Mouse (Mus musculus) adrenal gland, adult 2 months (tissue): ENCODE data around the gene Omt2a. TPM values are rescaled to one million over a fixed set of nuclear protein-coding genes. Genes with fewer than 3 reads are reported as not detected.
"Not testable (repeated sequence)": the region's sequence is repeated elsewhere in the genome, so short reads cannot be mapped to it uniquely, and the experiment has no call there.

Experiments
- DNase-seq: peaks from one replicate; pipeline ENCODE4 v3.0.0; 2021
- long read RNA-seq: library from polyadenylated mRNA; stranded (forward); transcript quantifications from one replicate; pipeline ENCODE4 v2.0.0, GENCODE M21; 2021
- polyA plus RNA-seq: library from polyadenylated mRNA; depleted of rRNA; stranded (reverse); fragments of >200 nt; gene quantifications from 2 replicates; pipeline ENCODE4 v1.2.3, GENCODE M21; 2012; rRNA removed
- total RNA-seq, 2 experiments: library from RNA; stranded (reverse); gene quantifications; 2 replicates each; pipeline ENCODE4 v1.2.3; 2021

Gene Omt2a
- not detected for total RNA-seq
- not detected in 2 replicates for polyA plus RNA-seq
- long read RNA-seq, result 0 reads

DNA sequence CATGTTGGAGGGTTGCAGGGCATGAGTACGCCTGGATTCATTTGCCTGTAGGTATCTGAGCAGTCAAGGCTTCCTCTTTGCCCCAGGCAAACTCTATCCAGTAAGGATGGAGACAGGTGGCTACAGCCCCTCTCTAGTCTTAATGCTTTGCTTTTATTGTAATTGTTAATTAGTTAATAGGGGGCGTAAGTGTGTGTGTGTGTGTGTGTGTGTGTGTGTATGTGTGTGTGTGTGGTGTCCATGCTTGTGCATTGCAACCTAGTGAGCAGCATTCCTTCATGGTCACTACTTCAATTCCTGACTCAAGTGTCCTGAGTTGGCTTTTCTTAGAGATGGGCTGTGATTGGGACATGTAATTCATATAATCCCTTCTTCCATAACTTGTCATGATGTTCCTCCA lies at the start of gene Omt2a:
Gene Omt2a (minus strand): TSS at position 101 of the 400 bp plus-strand sequence.
- no peak for DNase-seq

DNA sequence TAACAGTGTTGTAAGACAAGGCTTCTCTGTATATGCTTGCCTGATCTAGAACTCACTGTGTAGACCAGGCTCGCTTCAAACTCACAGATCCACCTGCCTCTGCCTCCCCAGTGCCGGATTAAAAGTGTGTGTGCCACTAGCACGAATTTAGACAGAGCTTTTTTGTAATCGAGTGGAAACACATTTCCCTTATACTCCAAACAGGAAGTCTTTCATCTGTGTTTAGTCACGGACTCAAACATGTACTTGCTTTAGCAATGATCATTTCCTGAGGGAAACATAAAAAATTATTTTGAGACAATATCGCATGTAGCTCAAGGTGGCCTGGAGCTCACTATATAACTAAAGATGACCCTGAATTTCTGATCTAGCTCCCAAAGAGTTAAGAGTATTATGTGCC lies 48.8 kb upstream of the Omt2a start:
- DNase-seq, result no peak

DNA sequence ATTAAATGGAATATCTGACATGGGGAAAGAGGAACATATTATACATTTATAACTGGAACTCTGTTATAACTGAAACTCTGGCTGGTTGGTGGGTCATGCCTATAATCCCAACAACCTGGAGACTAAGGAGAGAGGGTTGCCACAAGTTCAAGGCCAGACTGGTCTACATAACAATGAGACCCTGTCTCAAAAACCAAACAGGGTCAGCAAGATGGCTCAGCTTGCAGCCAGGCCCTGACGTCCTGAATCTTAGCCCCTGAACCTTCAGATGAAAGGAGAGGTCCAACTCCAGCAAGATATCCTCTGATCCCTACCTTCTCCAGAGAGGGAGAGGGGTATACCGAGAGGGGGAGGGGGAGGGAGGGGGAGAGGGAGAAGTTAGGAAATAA lies 45.9 kb upstream of the Omt2a start:
- DNase-seq, result no peak

- no peak for DNase-seq
Observed at GRCm38 (mm10) chr9:78359750-78360483, 45.3 kb upstream of the Omt2a start.

DNA sequence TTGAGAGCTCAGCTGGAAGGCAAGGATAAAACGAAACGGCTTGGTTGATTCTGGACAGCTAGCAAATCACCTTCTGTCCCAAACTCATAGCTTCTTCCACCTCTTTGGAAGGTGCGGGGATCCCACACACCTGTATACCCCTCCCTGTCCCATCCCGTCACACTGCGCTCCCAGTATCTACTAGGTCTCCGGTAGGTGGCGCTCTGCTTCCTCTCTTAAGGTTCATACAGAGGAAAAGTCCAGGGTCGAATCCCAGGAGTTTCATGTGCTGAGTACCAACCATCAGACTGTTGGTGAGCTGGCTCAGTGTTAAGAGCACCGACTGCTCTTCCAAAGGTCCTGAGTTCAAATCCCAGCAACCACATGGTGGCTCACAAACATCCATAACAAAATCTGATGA lies 43.5 kb upstream of the Omt2a start:
- peak; percentile 47 for DNase-seq

GRCm38 (mm10) chr9:78355611-78356010 lies 41.0 kb upstream of the Omt2a start, which contains the start of gene Gsta2:
Gene Gsta2 (minus strand): TSS chr9:78355788.
- DNase-seq, result no peak

- no peak for DNase-seq
Observed at GRCm38 (mm10) chr9:78354665-78355578, 40.3 kb upstream of the Omt2a start.

- DNase-seq, result peak; percentile 60
Observed at GRCm38 (mm10) chr9:78351504-78352220, 37.1 kb upstream of the Omt2a start.

DNA sequence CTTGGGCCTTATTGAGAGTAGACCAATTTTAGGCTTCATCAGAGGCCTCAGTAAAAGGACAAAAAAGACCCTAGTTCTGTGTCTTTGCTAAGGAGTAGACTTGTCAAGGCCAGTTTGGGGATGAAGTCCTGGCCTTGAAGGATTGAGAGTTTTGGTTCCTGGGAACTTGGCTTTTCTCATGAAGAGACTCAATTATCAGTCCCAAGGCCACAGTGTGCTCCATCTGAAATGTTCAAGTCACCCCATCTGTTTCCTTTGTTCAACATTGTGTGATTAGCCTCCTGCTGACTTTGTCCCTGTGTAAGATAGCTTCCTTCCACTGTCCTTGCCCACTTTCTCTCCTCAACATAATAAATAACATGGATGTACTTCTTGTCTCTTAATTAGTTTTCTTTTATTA lies 35.4 kb upstream of the Omt2a start:
- DNase-seq, result not testable (repeated sequence)

DNA sequence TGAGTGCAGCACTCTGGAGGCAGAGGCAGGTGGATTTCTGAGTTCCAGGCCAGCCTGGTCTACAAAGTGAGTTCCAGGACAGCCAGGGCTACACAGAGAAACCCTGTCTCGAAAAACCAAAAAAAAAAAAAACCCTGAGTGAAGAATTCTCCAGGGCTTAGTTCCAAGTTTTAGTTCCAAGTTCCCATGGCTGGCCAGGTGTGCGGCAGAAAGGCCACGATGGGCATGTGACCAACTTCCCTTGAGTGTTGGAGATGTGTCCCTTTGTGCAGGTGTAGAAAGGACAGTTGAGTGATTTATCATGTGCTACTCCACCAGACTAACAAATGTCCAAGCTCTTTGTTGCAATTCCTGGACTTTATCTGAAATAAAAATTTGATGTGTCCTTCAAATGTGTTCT lies 34.5 kb upstream of the Omt2a start:
- DNase-seq, result not testable (repeated sequence)

- DNase-seq, result peak; percentile 85
Observed at GRCm38 (mm10) chr9:78348206-78349004, 33.8 kb upstream of the Omt2a start.

DNA sequence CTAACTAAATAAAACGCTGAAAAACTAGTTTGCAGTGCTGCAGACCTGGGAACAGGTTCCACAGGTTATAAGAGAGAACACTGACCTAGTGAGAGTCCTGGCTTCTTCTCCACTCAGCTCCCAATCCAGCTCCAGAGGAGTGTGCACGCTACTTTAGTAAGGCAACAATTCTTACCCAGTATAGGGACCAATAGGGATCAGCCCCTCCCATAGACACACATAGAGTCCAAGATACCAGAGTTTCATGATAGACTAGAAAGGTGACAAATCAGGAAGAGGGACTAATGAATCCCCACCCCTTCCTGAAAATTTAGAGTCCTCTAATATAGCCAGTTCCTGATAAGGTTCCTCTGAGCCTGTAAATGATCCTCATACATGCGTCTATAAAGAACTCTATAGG lies 32.4 kb upstream of the Omt2a start:
- no peak for DNase-seq

DNA sequence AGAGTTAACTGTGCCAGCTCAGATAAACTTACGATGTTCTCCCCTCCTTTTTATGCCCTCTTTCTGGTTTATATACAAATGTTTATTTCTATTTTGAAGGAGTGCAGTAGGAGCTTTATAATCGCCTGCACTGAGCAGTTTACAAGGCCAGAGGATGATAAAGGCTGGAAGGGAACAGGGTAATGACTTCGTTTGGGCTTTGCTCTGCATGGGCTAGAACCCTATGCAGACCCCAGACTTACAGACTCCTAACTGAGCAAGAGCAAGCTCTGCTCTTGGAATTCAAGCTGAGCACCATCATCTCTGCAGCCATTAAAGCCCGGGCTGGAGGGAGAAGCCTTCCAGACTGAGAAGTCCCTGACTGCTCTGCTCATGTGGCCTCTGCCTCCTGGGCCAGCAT lies 30.6 kb upstream of the Omt2a start:
- not testable (repeated sequence) for DNase-seq

DNA sequence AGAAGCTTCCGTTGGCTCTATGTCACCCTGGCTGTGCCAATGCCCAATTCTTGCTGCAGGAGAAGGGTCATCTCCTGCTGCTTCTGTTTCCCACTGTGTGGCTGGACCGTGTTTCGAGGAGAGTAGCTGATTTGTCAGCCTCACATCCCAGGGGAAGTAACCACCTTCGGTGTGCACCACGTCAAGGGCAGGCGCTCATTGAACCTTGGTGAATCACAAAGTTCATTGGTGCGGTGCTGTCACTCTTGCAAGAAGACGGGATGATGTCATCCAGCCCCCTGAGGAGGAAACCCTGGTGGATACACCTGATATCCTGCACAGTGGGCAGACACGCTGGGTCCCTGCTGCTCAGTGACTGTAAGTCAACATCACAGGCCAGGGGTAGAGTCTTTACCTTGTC lies 28.5 kb upstream of the Omt2a start:
- DNase-seq, result not testable (repeated sequence)

GRCm38 (mm10) chr9:78342494-78342893 lies 27.9 kb upstream of the Omt2a start:
- DNase-seq, result not testable (repeated sequence)

- peak; percentile 15 for DNase-seq
Observed at GRCm38 (mm10) chr9:78340324-78340723, 25.7 kb upstream of the Omt2a start.

- DNase-seq, result not testable (repeated sequence)
Observed at GRCm38 (mm10) chr9:78337050-78337449, 22.5 kb upstream of the Omt2a start.

- DNase-seq, result not testable (repeated sequence)
Observed at GRCm38 (mm10) chr9:78327289-78327688, 12.7 kb upstream of the Omt2a start, which contains the start of gene Omt2b. Gene Omt2b (plus strand): TSS chr9:78327589.

DNA sequence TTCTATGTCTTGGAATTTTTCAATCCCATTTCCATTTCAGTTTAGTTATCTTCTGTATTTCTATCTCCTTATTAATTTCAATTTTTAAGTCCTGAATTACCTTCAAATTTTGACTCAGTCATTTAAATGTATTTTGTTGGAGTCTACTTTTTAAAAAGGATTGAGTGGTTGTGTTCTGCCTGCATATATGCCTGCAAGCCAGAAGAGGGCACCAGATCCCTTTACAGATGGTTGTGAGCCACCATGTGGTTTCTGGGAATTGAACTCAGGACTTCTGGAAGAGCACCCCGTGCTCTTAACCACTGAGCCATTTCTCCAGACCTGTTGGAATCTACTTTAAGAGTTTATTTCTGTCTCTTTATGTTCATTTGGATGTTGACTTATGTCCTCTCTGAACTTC lies 4.9 kb upstream of the Omt2a start:
- no peak for DNase-seq

- not testable (repeated sequence) for DNase-seq
Observed at GRCm38 (mm10) chr9:78308122-78308521, 6.5 kb downstream of the Omt2a start.

DNA sequence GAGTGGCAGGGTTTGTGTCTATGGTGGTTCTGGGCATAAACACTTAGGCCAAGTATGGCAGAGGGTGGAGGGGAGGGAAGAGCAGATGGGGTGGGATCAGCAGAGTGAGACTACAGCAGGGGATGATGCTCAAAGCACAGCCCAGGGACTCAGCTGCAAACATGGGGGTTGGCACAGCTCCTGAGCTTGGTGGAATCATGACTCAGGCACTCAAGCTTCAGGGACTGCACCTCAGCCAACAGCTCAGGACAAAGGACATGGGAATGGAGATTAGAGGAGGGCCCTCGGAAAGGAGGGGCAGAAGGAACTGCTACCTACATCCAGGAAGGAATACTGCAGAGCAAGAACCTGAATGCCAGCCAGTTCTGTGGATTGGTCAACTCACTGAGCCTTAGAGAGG lies 15.5 kb downstream of the Omt2a start:
- not testable (repeated sequence) for DNase-seq
